Mouse (Mus musculus) colon, adult 2 months (tissue): ENCODE data around the gene Ccnq. TPM values are rescaled to one million over a fixed set of nuclear protein-coding genes. Genes with fewer than 3 reads are reported as not detected.

Experiments
- polyA plus RNA-seq: library from polyadenylated mRNA; depleted of rRNA; stranded (reverse); fragments of >200 nt; gene quantifications from 2 replicates; pipeline ENCODE4 v1.2.3, GENCODE M21; 2012; rRNA removed

Gene Ccnq
- polyA plus RNA-seq: 32.5 and 38.4 TPM in 2 replicates

GRCm38 (mm10) chr11:78750885-78751842, at the start of gene Ccnq:
Gene Ccnq, minus strand, starts transcription at chr11:78751729.

Other genes with a start within 250 kb of the Ccnq start
- gene Sebox, start 248.3 kb downstream of the Ccnq start, polyA plus RNA-seq: not detected in 2 replicates
- gene Tmem199, start 239.6 kb downstream of the Ccnq start, polyA plus RNA-seq: 6.8 and 8.4 TPM in 2 replicates
- gene Poldip2, start 239.5 kb downstream of the Ccnq start, polyA plus RNA-seq: 37.7 and 42.1 TPM in 2 replicates
- 45.7 and 46.7 TPM in 2 replicates for gene Tnfaip1, start 215.4 kb downstream of the Ccnq start, polyA plus RNA-seq
- gene Ift20, start 215.4 kb downstream of the Ccnq start, polyA plus RNA-seq: 64.5 and 70.4 TPM in 2 replicates
- 45.0 and 66.3 TPM in 2 replicates for gene Tmem97, start 201.0 kb downstream of the Ccnq start, polyA plus RNA-seq
- 12.3 and 15.7 TPM in 2 replicates for gene Nlk, start 54.4 kb downstream of the Ccnq start, polyA plus RNA-seq
- 9.7 and 22.3 TPM in 2 replicates for gene Lyrm9, start 74.9 kb upstream of the Ccnq start, polyA plus RNA-seq
- 1.1 and 1.3 TPM in 2 replicates for gene Nos2, start 169.1 kb upstream of the Ccnq start, polyA plus RNA-seq
- gene Lgals9, start 233.2 kb upstream of the Ccnq start, polyA plus RNA-seq: 80.7 and 103 TPM in 2 replicates